17 mouse cellular contexts compared by ENCODE assay signal in genomic region chr19:47989575-47989891, GRCm38 (mm10). TPM values are rescaled to one million over a fixed set of nuclear protein-coding genes. Genes with fewer than 3 reads are reported as not detected.
"Had no signal": no experiment of that assay in that cellular context is flagged by ENCODE, and none has a peak within 500 bp of the region (broad histone marks: within the 10 kb centered on the region; RNA-seq: fewer than 3 reads in every experiment).

No protein-coding gene starts in this region.

- H3K4me2 ChIP-seq: liver, embryonic 11.5 days; liver, embryonic 15.5 days had no signal

- H3K36me3 ChIP-seq: liver, embryonic 15.5 days had no signal

- DNase-seq: kidney, adult 18-20 months; kidney, postnatal 10 days; kidney, postnatal 4 days; lung, adult 2 months; lung, postnatal 36 days; spleen, adult 18-20 months; thymus, adult 18-20 months; thymus, postnatal 14 days had no signal

- H3K27me3 ChIP-seq: liver, embryonic 15.5 days had no signal

- H3K9me3 ChIP-seq: liver, embryonic 15.5 days had no signal

- H3K4me1 ChIP-seq: liver, embryonic 15.5 days had no signal

- H3K9ac ChIP-seq: liver, embryonic 15.5 days had no signal

- H3K4me3 ChIP-seq: layer of hippocampus, adult 2 months; liver, embryonic 15.5 days had no signal

- H3K27ac ChIP-seq: layer of hippocampus, adult 2 months; liver, embryonic 15.5 days had no signal

- ATAC-seq: lung, postnatal 0 days had no signal

RNA-seq across cellular contexts. Expression of gene Cfap58, which starts 52.1 kb away (rescaled TPM):
- total RNA-seq: megakaryocyte progenitor cell, adult 5-6 weeks; monocyte, adult 5-6 weeks; neutrophil, adult 5-6 weeks had no signal
- polyA plus RNA-seq: kidney, embryonic 14.5 days; liver, embryonic 15.5 days; stomach, embryonic 14.5 days had no signal
